Mouse (Mus musculus): ENCODE measurements around the gene Cct2.

Gene Cct2

GRCm38 (mm10) chr10:117063254-117064021 lies at the start of gene Cct2:
Gene Cct2 (minus strand): TSS chr10:117063814.
- peak; percentile 98 for DNase-seq (ENCODE audit: low read depth, low spot score)

GRCm38 (mm10) chr10:117112545-117112944 lies 48.9 kb upstream of the Cct2 start:
- DNase-seq (ENCODE audit: low read depth, low spot score) = peak; percentile 65

GRCm38 (mm10) chr10:117111455-117111854 lies 47.8 kb upstream of the Cct2 start:
- DNase-seq (ENCODE audit: low read depth, low spot score) = no peak

- DNase-seq (ENCODE audit: low read depth, low spot score) = peak; percentile 16
These were observed 46.7 kb upstream of the Cct2 start for GRCm38 (mm10) chr10:117110271-117110670.

GRCm38 (mm10) chr10:117106686-117107085 lies 43.1 kb upstream of the Cct2 start:
- DNase-seq (ENCODE audit: low read depth, low spot score) = no peak

- DNase-seq (ENCODE audit: low read depth, low spot score) = no peak
These were observed 42.6 kb upstream of the Cct2 start for GRCm38 (mm10) chr10:117106244-117106643.

GRCm38 (mm10) chr10:117105015-117105414 lies 41.4 kb upstream of the Cct2 start:
- DNase-seq (ENCODE audit: low read depth, low spot score) = no peak

- DNase-seq (ENCODE audit: low read depth, low spot score) = peak; percentile 51
These were observed 40.4 kb upstream of the Cct2 start for GRCm38 (mm10) chr10:117103854-117104598.

GRCm38 (mm10) chr10:117100175-117100574 lies 36.6 kb upstream of the Cct2 start:
- no peak for DNase-seq (ENCODE audit: low read depth, low spot score)

GRCm38 (mm10) chr10:117097116-117097698 lies 33.6 kb upstream of the Cct2 start:
- no peak for DNase-seq (ENCODE audit: low read depth, low spot score)

GRCm38 (mm10) chr10:117096096-117096495 lies 32.5 kb upstream of the Cct2 start:
- DNase-seq (ENCODE audit: low read depth, low spot score) = no peak

GRCm38 (mm10) chr10:117094504-117095329 lies 31.1 kb upstream of the Cct2 start:
- no peak for DNase-seq (ENCODE audit: low read depth, low spot score)

- DNase-seq (ENCODE audit: low read depth, low spot score) = no peak
These were observed 26.0 kb upstream of the Cct2 start for GRCm38 (mm10) chr10:117089628-117090027.

- peak; percentile 38 for DNase-seq (ENCODE audit: low read depth, low spot score)
These were observed 18.3 kb upstream of the Cct2 start for GRCm38 (mm10) chr10:117081914-117082359.

GRCm38 (mm10) chr10:117081326-117081725 lies 17.7 kb upstream of the Cct2 start:
- no peak for DNase-seq (ENCODE audit: low read depth, low spot score)

- peak; percentile 55 for DNase-seq (ENCODE audit: low read depth, low spot score)
These were observed 14.7 kb upstream of the Cct2 start for GRCm38 (mm10) chr10:117078284-117078683.

GRCm38 (mm10) chr10:117073176-117073575 lies 9.6 kb upstream of the Cct2 start:
- DNase-seq (ENCODE audit: low read depth, low spot score) = no peak

- DNase-seq (ENCODE audit: low read depth, low spot score) = no peak
These were observed 8.7 kb upstream of the Cct2 start for GRCm38 (mm10) chr10:117072191-117072888.

GRCm38 (mm10) chr10:117069109-117069508 lies 5.5 kb upstream of the Cct2 start:
- no peak for DNase-seq (ENCODE audit: low read depth, low spot score)

- DNase-seq (ENCODE audit: low read depth, low spot score) = no peak
These were observed 462 bp upstream of the Cct2 start for GRCm38 (mm10) chr10:117064076-117064475.

GRCm38 (mm10) chr10:117062894-117063253 lies 740 bp downstream of the Cct2 start:
- DNase-seq (ENCODE audit: low read depth, low spot score) = no peak

Data from CD4-positive helper T cell, adult 2 months (primary cell).